Mouse (Mus musculus) hindbrain, embryonic 10.5 days (tissue): ENCODE data around the gene Clic6. TPM values are rescaled to one million over a fixed set of nuclear protein-coding genes. Genes with fewer than 3 reads are reported as not detected.

Source experiments
- DNase-seq: peaks from one replicate; pipeline ENCODE4 v3.0.0-alpha.2; 2017; ENCODE audit warnings: low spot score
- H3K27ac ChIP-seq: fragments of 300-500 bp; sonication (generic); 2 replicates; pipeline ENCODE4 v1.5.1; 2016; ENCODE audit warnings: mild to moderate bottlenecking, moderate library complexity
- H3K27me3 ChIP-seq: fragments of 300-500 bp; sonication (generic); 2 replicates; pipeline ENCODE4 v1.6.1; 2016; ENCODE audit warnings: mild to moderate bottlenecking; ENCODE audit not compliant: poor library complexity, insufficient read depth, severe bottlenecking
- H3K36me3 ChIP-seq: fragments of 300-500 bp; sonication (generic); 2 replicates; pipeline ENCODE4 v1.6.1; 2016; ENCODE audit warnings: mild to moderate bottlenecking, moderate library complexity
- H3K4me1 ChIP-seq: fragments of 300-500 bp; sonication (generic); replicated peaks from 2 replicates; pipeline ENCODE4 v1.6.1; 2016; ENCODE audit warnings: mild to moderate bottlenecking
- H3K4me3 ChIP-seq: fragments of 300-500 bp; sonication (generic); 2 replicates; pipeline ENCODE4 v1.5.1; 2016; ENCODE audit warnings: mild to moderate bottlenecking, moderate library complexity
- H3K9me3 ChIP-seq: fragments of 300-500 bp; sonication (generic); 2 replicates; pipeline ENCODE4 v1.6.1; 2016; ENCODE audit warnings: mild to moderate bottlenecking, moderate library complexity
- WGBS: fragments of 180-500 bp; shearing (Covaris S2); methylation state at CpG from one replicate; pipeline ENCODE4 v1.1.7; 2016; 5-methylcytosine and 5-hydroxymethylcytosine counted together
- polyA plus RNA-seq: library from polyadenylated mRNA; unstranded; fragments of >200 nt; fragmentation: Nextera tagmentation; extraction: Ambion mirVana; gene quantifications from 2 replicates; pipeline ENCODE4 v1.2.1, GENCODE M21; 2016

The Clic6 gene
- polyA plus RNA-seq, 1 experiment from 2014 or later: 9.3 TPM

- Histone ChIP-seq H3K4me3 (no peak overlapping the region), H3K36me3 (no peaks in the 10 kb centered on the region), H3K27ac (no peak overlapping the region), H3K9me3 (no peaks in the 10 kb centered on the region), H3K27me3 (no peaks in the 10 kb centered on the region), H3K4me1 (no peaks in the 10 kb centered on the region)
- DNase-seq: no peak
- 93% methylated on average over 9 of the region's 9 CpGs for WGBS
These were observed 63.1 kb downstream of the Clic6 start for GRCm38 (mm10) chr16:92548651-92549050.

DNA sequence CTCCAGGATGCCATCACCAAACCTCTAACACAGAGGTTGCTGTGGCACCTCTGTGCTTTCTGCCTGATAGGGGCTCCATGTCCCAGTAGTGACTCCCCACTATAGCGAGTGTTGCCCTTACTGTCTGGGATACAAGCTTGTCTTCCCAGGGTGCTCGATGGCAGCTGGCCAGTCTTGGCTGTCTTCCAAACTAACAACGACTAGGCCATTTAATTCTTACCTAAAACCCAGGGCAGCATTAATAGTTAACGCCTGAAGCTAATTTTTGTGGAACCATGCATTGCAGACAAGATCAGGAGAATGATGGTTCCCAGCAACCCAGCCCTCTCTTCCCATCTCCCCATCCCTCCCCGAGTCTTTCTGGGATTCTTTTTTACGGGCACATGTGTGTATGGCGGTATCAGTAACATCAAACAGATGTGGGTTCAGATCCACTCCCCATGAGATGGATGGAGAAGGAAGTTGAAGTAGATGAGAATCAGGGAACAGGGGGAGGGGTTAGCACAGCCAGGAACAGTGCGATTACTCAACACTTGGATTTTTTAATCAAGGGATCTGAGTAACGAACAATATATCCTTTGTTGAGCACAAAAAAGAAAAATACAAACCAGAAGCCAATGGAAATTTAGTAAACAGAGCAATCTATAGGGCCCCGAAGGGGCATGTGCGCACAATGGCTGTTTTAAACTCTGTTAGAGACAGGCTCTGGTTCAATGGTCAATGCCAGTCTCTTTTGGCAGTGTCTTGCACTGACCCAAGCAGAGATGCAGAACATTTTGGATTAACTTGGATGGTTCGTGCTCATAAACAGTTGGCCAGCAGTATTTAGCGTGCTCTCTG lies 66.0 kb downstream of the Clic6 start:
- Histone ChIP-seq H3K36me3 (no peaks in the 10 kb centered on the region), H3K27me3 (no peaks in the 10 kb centered on the region), H3K9me3 (no peaks in the 10 kb centered on the region), H3K27ac (no peak overlapping the region), H3K4me1 (no peaks in the 10 kb centered on the region), H3K4me3 (no peak overlapping the region)
- 90% methylated on average over 13 of the region's 13 CpGs for WGBS
- no peak for DNase-seq

DNA sequence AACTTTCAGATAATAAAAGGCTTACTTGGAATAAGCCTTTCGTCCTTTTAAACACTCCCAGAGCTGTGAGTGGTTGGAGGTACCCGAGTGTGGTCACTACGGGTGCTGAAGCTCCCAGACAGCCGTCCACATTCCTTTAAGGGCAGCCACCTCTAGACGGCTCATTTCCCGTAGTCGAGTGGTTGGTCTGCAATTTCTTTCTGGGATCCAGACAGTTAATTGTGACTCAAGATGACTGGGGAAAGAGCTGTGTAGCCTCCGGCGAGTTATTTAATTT lies 66.5 kb downstream of the Clic6 start:
- Histone ChIP-seq H3K4me1 (no peaks in the 10 kb centered on the region), H3K27me3 (no peaks in the 10 kb centered on the region), H3K36me3 (no peaks in the 10 kb centered on the region), H3K27ac (no peak overlapping the region), H3K4me3 (no peak overlapping the region), H3K9me3 (no peaks in the 10 kb centered on the region)
- whole genome bisulfite sequencing: 86% methylated on average over 9 of the region's 9 CpGs
- no peak for DNase-seq

DNA sequence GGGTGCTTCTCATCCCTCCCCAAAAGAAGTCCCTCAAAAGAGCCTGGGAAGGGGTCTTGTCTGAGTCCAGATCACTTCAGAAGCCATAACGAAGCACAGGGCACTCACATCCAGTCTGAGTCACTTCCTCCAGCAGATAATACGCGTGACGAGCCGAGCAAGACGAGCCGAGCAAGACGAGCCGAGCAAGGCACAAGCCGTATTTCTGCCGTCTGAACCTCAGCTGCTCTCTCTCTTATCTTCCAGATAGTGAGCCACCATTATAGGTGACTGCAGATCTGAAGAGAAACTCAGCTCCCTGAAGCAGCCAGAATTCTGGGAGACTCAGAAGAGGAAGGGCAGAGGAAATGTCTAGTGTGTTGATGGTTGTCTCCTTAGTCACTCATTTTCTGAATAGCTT lies 67.3 kb downstream of the Clic6 start:
- no peak overlapping the region for H3K27ac ChIP-seq
- H3K9me3 ChIP-seq: no peaks in the 10 kb centered on the region
- H3K27me3 ChIP-seq: no peaks in the 10 kb centered on the region
- 65% methylated on average over 11 of the region's 11 CpGs for WGBS
- H3K4me1 ChIP-seq: no peaks in the 10 kb centered on the region
- H3K4me3 ChIP-seq: no peak overlapping the region
- H3K36me3 ChIP-seq: no peaks in the 10 kb centered on the region
- no peak for DNase-seq

GRCm38 (mm10) chr16:92555051-92555450 lies 69.5 kb downstream of the Clic6 start:
- 91% methylated on average over 1 of the region's 1 CpGs for WGBS
- no peaks in the 10 kb centered on the region for H3K36me3 ChIP-seq
- H3K4me1 ChIP-seq: no peaks in the 10 kb centered on the region
- no peak overlapping the region for H3K27ac ChIP-seq
- H3K9me3 ChIP-seq: no peaks in the 10 kb centered on the region
- H3K27me3 ChIP-seq: no peaks in the 10 kb centered on the region
- H3K4me3 ChIP-seq: no peak overlapping the region
- no peak for DNase-seq

- H3K27me3 ChIP-seq: 0 out of 2 replicates have a peak, but pooled peaks cover 4% of the 10 kb centered on the region
- H3K27ac ChIP-seq: no peak overlapping the region
- no peak overlapping the region for H3K4me3 ChIP-seq
- WGBS: 82% methylated on average over 11 of the region's 11 CpGs
- no peaks in the 10 kb centered on the region for H3K9me3 ChIP-seq
- peaks cover 8% of the 10 kb centered on the region; the same call in 1 of the 2 replicates for H3K4me1 ChIP-seq
- no peaks in the 10 kb centered on the region for H3K36me3 ChIP-seq
- no peak for DNase-seq
These were observed 79.8 kb downstream of the Clic6 start for GRCm38 (mm10) chr16:92565291-92565690.

DNA sequence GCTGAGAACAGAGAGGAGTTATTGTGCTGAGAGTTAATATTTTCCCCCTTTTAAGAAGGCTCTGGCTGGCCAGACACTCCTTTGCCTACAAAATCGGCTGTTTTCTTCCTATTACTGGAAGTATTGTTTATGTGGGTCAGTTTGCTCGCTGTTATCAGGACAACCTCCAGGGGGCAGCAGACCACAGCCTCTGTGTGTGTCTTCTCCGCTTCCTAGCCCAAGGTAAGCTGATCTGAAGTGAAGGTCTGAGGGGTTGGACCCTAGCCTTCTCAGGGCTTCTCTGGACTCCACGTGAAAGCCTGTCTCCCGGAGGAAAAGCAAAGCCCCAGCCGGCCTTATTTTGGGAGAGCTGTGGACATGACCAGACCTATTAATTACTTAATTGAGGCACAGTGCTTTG lies 80.2 kb downstream of the Clic6 start:
- no peaks in the 10 kb centered on the region for H3K9me3 ChIP-seq
- DNase-seq: peak; percentile 85
- 6% methylated on average over 6 of the region's 6 CpGs for WGBS
- H3K27ac ChIP-seq: no peak overlapping the region
- H3K27me3 ChIP-seq: 0 out of 2 replicates have a peak, but pooled peaks cover 4% of the 10 kb centered on the region
- no peaks in the 10 kb centered on the region for H3K36me3 ChIP-seq
- no peak overlapping the region for H3K4me3 ChIP-seq
- H3K4me1 ChIP-seq: peaks cover 8% of the 10 kb centered on the region; the same call in 1 of the 2 replicates

GRCm38 (mm10) chr16:92566146-92566545 lies 80.6 kb downstream of the Clic6 start:
- no peak for DNase-seq
- Histone ChIP-seq H3K27ac (no peak overlapping the region), H3K36me3 (no peaks in the 10 kb centered on the region), H3K27me3 (0 out of 2 replicates have a peak, but pooled peaks cover 4% of the 10 kb centered on the region), H3K4me3 (no peak overlapping the region), H3K9me3 (no peaks in the 10 kb centered on the region), H3K4me1 (peaks cover 8% of the 10 kb centered on the region; the same call in 1 of the 2 replicates)
- WGBS: 28% methylated on average over 5 of the region's 5 CpGs

DNA sequence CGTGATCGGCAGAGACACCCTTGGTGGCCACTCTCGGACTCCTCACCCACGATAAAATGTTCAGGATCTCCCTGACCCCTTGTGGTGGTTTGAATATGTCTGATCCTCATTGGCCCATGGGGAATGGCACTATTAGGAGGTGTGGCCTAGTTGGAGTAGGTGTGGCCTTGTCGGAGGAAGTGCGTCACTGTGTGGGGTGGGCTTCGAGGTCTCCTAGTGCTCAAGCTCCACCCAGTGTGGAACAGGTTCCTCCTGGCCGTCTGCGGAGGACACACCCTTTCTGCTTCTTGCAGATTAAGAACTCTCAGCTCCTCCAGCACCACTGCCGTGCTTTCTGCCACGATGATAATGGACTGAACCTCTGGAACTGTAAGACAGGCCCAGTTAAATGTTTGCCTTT lies 85.7 kb downstream of the Clic6 start:
- H3K9me3 ChIP-seq: no peaks in the 10 kb centered on the region
- H3K4me3 ChIP-seq: no peak overlapping the region
- peaks cover 2% of the 10 kb centered on the region; the same call in 1 of the 2 replicates for H3K4me1 ChIP-seq
- WGBS: 90% methylated on average over 11 of the region's 11 CpGs
- no peak overlapping the region for H3K27ac ChIP-seq
- DNase-seq: no peak
- no peaks in the 10 kb centered on the region for H3K27me3 ChIP-seq
- no peaks in the 10 kb centered on the region for H3K36me3 ChIP-seq

GRCm38 (mm10) chr16:92573193-92573592 lies 87.7 kb downstream of the Clic6 start:
- 80% methylated on average over 4 of the region's 4 CpGs for WGBS
- H3K9me3 ChIP-seq: no peaks in the 10 kb centered on the region
- no peak overlapping the region for H3K4me3 ChIP-seq
- H3K4me1 ChIP-seq: no peaks in the 10 kb centered on the region
- no peak overlapping the region for H3K27ac ChIP-seq
- H3K36me3 ChIP-seq: no peaks in the 10 kb centered on the region
- no peak for DNase-seq
- no peaks in the 10 kb centered on the region for H3K27me3 ChIP-seq

DNA sequence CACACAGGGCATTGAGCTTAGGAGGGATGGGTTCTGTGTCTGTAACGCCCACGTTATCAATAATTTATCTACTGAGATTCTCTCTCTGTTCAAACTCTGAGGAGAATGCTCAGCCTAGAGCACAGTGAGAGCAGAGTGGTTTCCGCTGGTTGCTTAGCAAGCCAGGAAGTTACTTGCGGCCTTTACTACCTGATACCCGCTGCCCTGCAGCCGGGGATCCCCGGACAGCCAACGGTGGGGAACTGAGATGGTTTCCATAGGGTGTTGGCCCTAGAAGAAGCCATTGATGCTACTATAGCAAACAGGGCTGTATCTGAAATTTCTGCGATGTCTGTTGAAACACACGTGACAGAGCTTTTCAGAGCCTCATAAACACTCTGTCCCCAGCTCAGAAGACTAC lies 90.3 kb downstream of the Clic6 start:
- no peak overlapping the region for H3K27ac ChIP-seq
- no peaks in the 10 kb centered on the region for H3K27me3 ChIP-seq
- 88% methylated on average over 10 of the region's 10 CpGs for WGBS
- H3K9me3 ChIP-seq: no peaks in the 10 kb centered on the region
- H3K4me1 ChIP-seq: peaks cover 5% of the 10 kb centered on the region
- no peak overlapping the region for H3K4me3 ChIP-seq
- DNase-seq: no peak
- H3K36me3 ChIP-seq: no peaks in the 10 kb centered on the region

DNA sequence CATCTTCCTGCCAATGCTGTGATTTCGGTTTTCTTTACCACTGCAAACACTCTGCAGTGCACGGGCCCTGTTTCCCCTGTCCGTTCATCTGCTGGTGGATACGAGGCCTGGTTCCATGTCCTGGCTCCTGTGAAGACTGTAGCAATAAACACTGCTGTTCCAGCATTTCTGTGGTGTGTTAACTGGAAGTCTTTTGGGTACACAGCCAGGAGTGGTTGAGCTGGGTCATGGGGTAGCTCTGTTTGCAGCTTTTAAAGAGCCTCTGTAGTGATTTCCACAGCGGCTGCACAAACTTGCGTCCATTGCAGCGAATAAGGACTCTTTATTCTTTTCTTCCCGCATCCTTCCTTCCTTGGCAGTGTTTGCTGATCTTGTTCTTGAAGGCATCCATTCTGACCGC lies 91.8 kb downstream of the Clic6 start:
- Histone ChIP-seq H3K4me1 (peaks cover 8% of the 10 kb centered on the region), H3K4me3 (no peak overlapping the region), H3K9me3 (no peaks in the 10 kb centered on the region), H3K36me3 (no peaks in the 10 kb centered on the region), H3K27me3 (no peaks in the 10 kb centered on the region), H3K27ac (no peak overlapping the region)
- WGBS: 88% methylated on average over 9 of the region's 9 CpGs
- no peak for DNase-seq

GRCm38 (mm10) chr16:92578915-92579653 lies 93.5 kb downstream of the Clic6 start:
- H3K4me1 ChIP-seq: peaks cover 8% of the 10 kb centered on the region
- H3K27me3 ChIP-seq: no peaks in the 10 kb centered on the region
- no peak overlapping the region for H3K4me3 ChIP-seq
- no peaks in the 10 kb centered on the region for H3K9me3 ChIP-seq
- WGBS: 78% methylated on average over 7 of the region's 7 CpGs
- DNase-seq: no peak
- H3K36me3 ChIP-seq: no peaks in the 10 kb centered on the region
- 0 out of 2 replicates have a peak overlapping the region, but pooled peaks have one; percentile 9 for H3K27ac ChIP-seq
